Mouse (Mus musculus) forebrain, embryonic 10.5 days (tissue): ENCODE data around the gene Hmgn1. TPM values are rescaled to one million over a fixed set of nuclear protein-coding genes. Genes with fewer than 3 reads are reported as not detected.

Source experiments
- DNase-seq: peaks from one replicate; pipeline ENCODE4 v3.0.0-alpha.2; 2017; ENCODE audit warnings: low spot score; ENCODE audit errors: extremely low spot score
- H3K27ac ChIP-seq: fragments of 300-500 bp; sonication (generic); 2 replicates; pipeline ENCODE4 v1.5.1; 2016; ENCODE audit warnings: mild to moderate bottlenecking
- H3K27me3 ChIP-seq: fragments of 300-500 bp; sonication (generic); 2 replicates; pipeline ENCODE4 v1.6.1; 2016; ENCODE audit warnings: mild to moderate bottlenecking; ENCODE audit not compliant: poor library complexity, severe bottlenecking
- H3K36me3 ChIP-seq: fragments of 300-500 bp; sonication (generic); replicated peaks from 2 replicates; pipeline ENCODE4 v1.6.1; 2016; ENCODE audit warnings: mild to moderate bottlenecking, moderate library complexity
- H3K4me1 ChIP-seq: fragments of 300-500 bp; sonication (generic); 2 replicates; pipeline ENCODE4 v1.6.1; 2016
- H3K4me3 ChIP-seq: fragments of 300-500 bp; sonication (generic); 2 replicates; pipeline ENCODE4 v1.5.1; 2016; ENCODE audit warnings: mild to moderate bottlenecking, moderate library complexity
- H3K9me3 ChIP-seq: fragments of 300-500 bp; sonication (generic); 2 replicates; pipeline ENCODE4 v1.6.1; 2016; ENCODE audit warnings: mild to moderate bottlenecking, moderate library complexity
- WGBS: fragments of 180-500 bp; shearing (Covaris S2); methylation state at CpG from one replicate; pipeline ENCODE4 v1.1.7; 2016; 5-methylcytosine and 5-hydroxymethylcytosine counted together
- polyA plus RNA-seq: library from polyadenylated mRNA; unstranded; fragments of >200 nt; fragmentation: Nextera tagmentation; extraction: Ambion mirVana; gene quantifications from 2 replicates; pipeline ENCODE4 v1.2.1, GENCODE M21; 2016

Hmgn1 gene
- 851 and 879 TPM in 2 replicates for polyA plus RNA-seq

GRCm38 (mm10) chr16:96127657-96128344 is at the start of gene Hmgn1:
Gene Hmgn1 (minus strand): TSS chr16:96127729.
- DNase-seq: peak; percentile 98
- Histone ChIP-seq H3K4me3 (peak within 1 kb of the TSS; percentile 96), H3K27ac (peak within 1 kb of the TSS; percentile 99), H3K9me3 (no peaks in the 10 kb centered on the region), H3K27me3 (no peaks in the 10 kb centered on the region), H3K4me1 (peaks cover 40% of the 10 kb centered on the region), H3K36me3 (peaks cover 38% of the 10 kb centered on the region)
- under 1% methylated on average over 58 of the region's 72 CpGs for WGBS

DNA sequence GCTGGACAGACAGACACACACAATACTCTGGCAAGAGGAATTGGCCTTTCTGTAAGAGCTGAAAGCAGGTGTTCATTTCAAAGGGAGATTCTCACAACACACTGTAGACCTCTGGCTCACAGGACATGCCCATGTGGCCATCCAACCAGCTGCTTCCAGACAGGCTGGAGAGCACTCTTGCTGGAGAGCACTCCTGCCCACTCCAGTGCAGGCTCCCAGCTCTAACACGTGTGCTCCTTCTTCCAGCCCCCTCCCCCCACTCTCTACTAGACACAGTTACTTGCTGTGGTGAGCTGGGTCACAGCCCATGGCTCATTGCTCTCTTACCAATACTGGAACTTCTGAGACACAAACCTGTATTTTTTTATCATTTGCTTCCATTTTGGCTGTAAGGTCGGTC is 47.9 kb upstream of the Hmgn1 start:
- Histone ChIP-seq H3K9me3 (peaks cover 8% of the 10 kb centered on the region; the same call in 1 of the 2 replicates), H3K27ac (no peak overlapping the region), H3K4me3 (no peak overlapping the region), H3K36me3 (no peaks in the 10 kb centered on the region; the same call in 1 of the 2 replicates), H3K27me3 (no peaks in the 10 kb centered on the region), H3K4me1 (peaks cover 8% of the 10 kb centered on the region)
- DNase-seq: no peak
- WGBS: 50% methylated on average over 2 of the region's 2 CpGs

- Histone ChIP-seq H3K4me1 (peaks cover 8% of the 10 kb centered on the region), H3K27me3 (no peaks in the 10 kb centered on the region), H3K27ac (no peak overlapping the region), H3K4me3 (no peak overlapping the region), H3K9me3 (0 out of 2 replicates have a peak, but pooled peaks cover 2% of the 10 kb centered on the region), H3K36me3 (no peaks in the 10 kb centered on the region; the same call in 1 of the 2 replicates)
- no peak for DNase-seq
- 86% methylated on average over 8 of the region's 8 CpGs for WGBS
Observed at GRCm38 (mm10) chr16:96173648-96174047, 46.1 kb upstream of the Hmgn1 start.

GRCm38 (mm10) chr16:96168837-96169236 is 41.3 kb upstream of the Hmgn1 start:
- no peak for DNase-seq
- H3K27me3 ChIP-seq: no peaks in the 10 kb centered on the region
- H3K9me3 ChIP-seq: no peaks in the 10 kb centered on the region
- H3K4me1 ChIP-seq: no peaks in the 10 kb centered on the region
- 91% methylated on average over 4 of the region's 4 CpGs for WGBS
- H3K27ac ChIP-seq: no peak overlapping the region
- H3K4me3 ChIP-seq: no peak overlapping the region
- H3K36me3 ChIP-seq: no peaks in the 10 kb centered on the region; the same call in 1 of the 2 replicates

DNA sequence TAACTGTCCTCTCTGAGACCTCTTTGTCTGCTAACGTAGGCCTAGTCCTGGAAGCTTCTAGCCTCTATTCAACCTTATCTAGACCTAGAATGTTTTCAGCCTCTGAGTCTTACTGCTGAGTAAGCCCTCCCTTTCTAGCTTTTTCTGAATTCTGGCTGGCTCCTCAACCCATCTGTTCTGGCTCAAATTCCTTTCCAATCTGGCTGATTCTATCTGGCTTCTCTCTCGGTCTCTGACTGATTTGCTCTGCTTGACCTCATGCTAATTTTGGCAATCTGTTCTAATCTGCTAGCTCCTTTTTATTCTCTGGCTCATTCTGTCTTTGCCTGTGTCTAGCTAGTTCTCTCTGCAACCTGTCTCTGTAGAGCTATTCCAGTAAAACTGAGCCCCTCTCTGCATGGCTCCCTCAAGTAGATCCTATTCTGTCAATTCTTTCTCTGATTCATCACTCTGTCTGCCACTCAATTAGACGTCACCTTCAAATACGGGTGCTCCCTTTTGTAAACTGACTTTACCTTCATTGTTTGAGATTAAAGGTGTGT is 38.3 kb upstream of the Hmgn1 start:
- Histone ChIP-seq H3K36me3 (no peaks in the 10 kb centered on the region; the same call in 1 of the 2 replicates), H3K27ac (no peak overlapping the region), H3K27me3 (no peaks in the 10 kb centered on the region), H3K4me3 (no peak overlapping the region), H3K4me1 (no peaks in the 10 kb centered on the region), H3K9me3 (no peaks in the 10 kb centered on the region)
- no peak for DNase-seq
- WGBS: 91% methylated on average over 4 of the region's 4 CpGs

- Histone ChIP-seq H3K36me3 (peaks cover 15% of the 10 kb centered on the region), H3K4me3 (no peak overlapping the region), H3K27ac (no peak overlapping the region), H3K27me3 (no peaks in the 10 kb centered on the region; the same call in 1 of the 2 replicates), H3K4me1 (peaks cover 17% of the 10 kb centered on the region), H3K9me3 (no peaks in the 10 kb centered on the region)
- WGBS: 97% methylated on average over 4 of the region's 4 CpGs
- DNase-seq: no peak
Observed at GRCm38 (mm10) chr16:96161336-96161735, 33.8 kb upstream of the Hmgn1 start.

DNA sequence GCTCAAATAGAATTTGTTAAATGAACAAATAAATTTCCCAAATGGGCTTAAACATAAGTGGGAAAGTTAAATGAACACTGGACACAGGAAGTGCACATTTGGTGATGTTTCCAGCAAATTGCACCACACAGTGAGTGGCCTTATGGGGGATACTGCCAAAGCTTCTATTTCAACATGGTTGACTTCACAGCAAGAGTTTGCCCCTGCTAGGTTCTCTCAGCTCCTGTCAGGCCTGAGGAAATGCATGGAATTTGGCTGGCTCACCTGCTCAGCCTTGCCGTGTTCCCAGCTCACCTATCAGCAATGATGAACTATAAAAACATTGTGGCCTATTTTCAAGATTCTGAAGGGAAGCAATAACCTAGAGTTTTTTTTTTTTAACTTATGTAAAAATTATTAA is 33.4 kb upstream of the Hmgn1 start:
- Histone ChIP-seq H3K9me3 (no peaks in the 10 kb centered on the region), H3K27ac (no peak overlapping the region), H3K4me3 (no peak overlapping the region), H3K27me3 (no peaks in the 10 kb centered on the region; the same call in 1 of the 2 replicates), H3K36me3 (peaks cover 19% of the 10 kb centered on the region), H3K4me1 (peaks cover 17% of the 10 kb centered on the region)
- DNase-seq: no peak
- WGBS: 92% methylated on average over 1 of the region's 1 CpGs

DNA sequence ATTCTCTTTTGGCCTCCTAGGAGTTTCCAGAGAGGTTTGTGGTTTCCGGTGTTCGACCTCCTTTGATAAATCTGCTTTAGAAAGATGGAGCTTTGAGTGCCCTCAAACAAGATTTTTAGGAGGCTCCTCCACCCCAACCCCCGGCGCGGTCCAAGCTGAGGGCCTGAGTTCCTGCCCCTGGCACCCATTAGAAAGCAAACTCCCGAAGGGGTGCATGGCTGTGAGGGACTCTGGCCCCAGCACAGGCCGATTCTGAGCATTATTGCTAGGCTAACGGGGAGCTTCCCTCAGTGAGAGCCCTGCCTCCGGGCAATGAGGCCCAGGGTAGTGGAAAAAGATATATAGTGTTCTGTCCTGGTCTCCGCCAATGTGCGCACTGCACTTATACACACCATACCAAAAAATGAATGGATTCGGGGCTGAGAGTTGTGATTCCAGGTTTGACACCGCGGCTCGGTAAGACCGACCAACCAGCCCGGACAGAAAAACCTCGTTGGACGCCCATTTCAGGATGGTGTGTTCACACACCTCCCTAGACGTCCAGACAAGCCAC is 32.3 kb upstream of the Hmgn1 start:
- WGBS: 86% methylated on average over 20 of the region's 20 CpGs
- H3K4me1 ChIP-seq: peaks cover 17% of the 10 kb centered on the region
- peak overlapping the region; percentile 64 for H3K4me3 ChIP-seq
- H3K9me3 ChIP-seq: no peaks in the 10 kb centered on the region
- H3K27ac ChIP-seq: peak overlapping the region; percentile 91
- H3K27me3 ChIP-seq: no peaks in the 10 kb centered on the region; the same call in 1 of the 2 replicates
- H3K36me3 ChIP-seq: peaks cover 30% of the 10 kb centered on the region
- DNase-seq: no peak

- Histone ChIP-seq H3K4me1 (peaks cover 17% of the 10 kb centered on the region), H3K27me3 (no peaks in the 10 kb centered on the region; the same call in 1 of the 2 replicates), H3K9me3 (no peaks in the 10 kb centered on the region), H3K27ac (peak overlapping the region; percentile 91), H3K4me3 (peak overlapping the region; percentile 64), H3K36me3 (peaks cover 36% of the 10 kb centered on the region)
- WGBS: 1% methylated on average over 66 of the region's 67 CpGs
- peak; percentile 84 for DNase-seq
Observed at GRCm38 (mm10) chr16:96159091-96159731, 31.7 kb upstream of the Hmgn1 start.

GRCm38 (mm10) chr16:96158511-96159080 is 31.1 kb upstream of the Hmgn1 start:
- Histone ChIP-seq H3K4me1 (peaks cover 17% of the 10 kb centered on the region), H3K36me3 (peaks cover 43% of the 10 kb centered on the region), H3K9me3 (no peaks in the 10 kb centered on the region), H3K4me3 (peak overlapping the region; percentile 64), H3K27ac (peak overlapping the region; percentile 91), H3K27me3 (no peaks in the 10 kb centered on the region; the same call in 1 of the 2 replicates)
- 72% methylated on average over 12 of the region's 12 CpGs for WGBS
- DNase-seq: no peak

DNA sequence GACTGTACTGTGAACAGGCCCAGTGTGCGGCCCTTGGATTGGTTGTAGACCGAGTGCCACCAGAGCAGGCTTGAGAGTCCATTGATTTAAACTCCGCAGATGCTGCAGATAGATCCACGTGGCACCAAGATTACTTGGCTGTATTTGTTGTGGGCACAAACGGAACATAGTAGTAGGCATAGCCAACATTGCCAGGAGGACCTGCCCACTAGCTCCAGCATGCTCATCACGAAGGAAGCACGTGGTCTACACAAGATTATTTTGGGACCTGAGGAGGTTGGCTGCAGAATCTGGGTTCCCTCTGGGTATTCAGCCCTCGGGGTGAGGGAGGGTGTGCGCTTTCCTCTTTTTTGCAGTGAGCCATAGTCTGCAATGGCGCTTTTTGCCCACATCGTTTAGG is 29.6 kb upstream of the Hmgn1 start:
- Histone ChIP-seq H3K36me3 (peaks cover 57% of the 10 kb centered on the region), H3K4me3 (no peak overlapping the region), H3K27ac (no peak overlapping the region), H3K4me1 (peaks cover 17% of the 10 kb centered on the region), H3K27me3 (no peaks in the 10 kb centered on the region; the same call in 1 of the 2 replicates), H3K9me3 (no peaks in the 10 kb centered on the region)
- 93% methylated on average over 11 of the region's 11 CpGs for WGBS
- DNase-seq: no peak

DNA sequence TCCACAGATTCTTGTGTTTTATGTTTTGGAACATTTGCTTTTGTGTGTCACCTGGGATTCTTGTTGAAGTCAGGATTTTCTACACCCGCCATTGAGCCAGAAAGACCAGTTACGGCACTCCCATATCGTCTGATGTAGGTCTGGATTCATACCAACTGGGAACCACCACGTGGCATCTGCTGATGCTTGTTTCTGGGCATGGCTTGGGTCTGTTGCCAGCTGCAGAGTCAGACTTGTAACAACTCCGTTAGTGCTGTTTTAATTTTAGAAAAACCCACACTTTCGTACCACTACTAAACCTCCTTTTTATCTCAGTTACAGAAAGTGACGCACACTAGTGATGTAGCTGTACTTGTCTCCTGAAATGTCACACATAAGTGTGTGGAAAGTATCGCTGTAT is 28.5 kb upstream of the Hmgn1 start:
- no peak overlapping the region for H3K27ac ChIP-seq
- H3K4me3 ChIP-seq: no peak overlapping the region
- H3K36me3 ChIP-seq: peaks cover 64% of the 10 kb centered on the region
- 91% methylated on average over 8 of the region's 8 CpGs for WGBS
- H3K4me1 ChIP-seq: peaks cover 17% of the 10 kb centered on the region
- H3K9me3 ChIP-seq: no peaks in the 10 kb centered on the region
- DNase-seq: no peak
- H3K27me3 ChIP-seq: no peaks in the 10 kb centered on the region; the same call in 1 of the 2 replicates
